Mouse (Mus musculus) C2C12 (cell line): ENCODE results near the gene S100a3. TPM values are rescaled to one million over a fixed set of nuclear protein-coding genes. Genes with fewer than 3 reads are reported as not detected.

Experiments
- H3K27me3 ChIP-seq: one replicate; pipeline ENCODE4 v1.6.1; 2011; ENCODE audit not compliant: control insufficient read depth, insufficient read depth, insufficient read length
- H3K36me3 ChIP-seq: one replicate; pipeline ENCODE4 v1.6.1; 2011; ENCODE audit not compliant: control insufficient read depth, insufficient read depth
- H3K4me3 ChIP-seq: one replicate; pipeline ENCODE4 v1.5.1; 2011; ENCODE audit warnings: mild to moderate bottlenecking, control low read depth; ENCODE audit not compliant: poor library complexity, insufficient read depth, severe bottlenecking
- H3K79me2 ChIP-seq: one replicate; pipeline ENCODE4 v1.6.1; 2011; ENCODE audit not compliant: control insufficient read depth, insufficient read depth
- H3K79me3 ChIP-seq: one replicate; pipeline ENCODE4 v1.6.1; 2011; ENCODE audit warnings: low read depth, control low read depth
- H3ac ChIP-seq: one replicate; pipeline ENCODE3; 2011; ENCODE audit warnings: low read depth; ENCODE audit not compliant: control insufficient read depth, insufficient read length
- CEBPB ChIP-seq: IDR thresholded peaks from one replicate; pipeline ENCODE4 v1.6.1; 2011; ENCODE audit warnings: low read depth, mild to moderate bottlenecking, control low read depth, moderate library complexity
- CTCF ChIP-seq: IDR thresholded peaks from one replicate; pipeline ENCODE4 v1.5.1; 2011; ENCODE audit not compliant: control insufficient read depth, insufficient read depth, insufficient read length
- FOSL1 ChIP-seq: IDR thresholded peaks from one replicate; pipeline ENCODE4 v1.8.0; 2011; ENCODE audit warnings: mild to moderate bottlenecking, low read length; ENCODE audit not compliant: poor library complexity, insufficient read depth, severe bottlenecking
- MAX ChIP-seq: IDR thresholded peaks from one replicate; pipeline ENCODE4 v1.6.1; 2011; ENCODE audit warnings: mild to moderate bottlenecking, control low read depth
- MYOD1 ChIP-seq: IDR thresholded peaks from one replicate; pipeline ENCODE4 v1.6.1; 2011; ENCODE audit warnings: low read depth; ENCODE audit not compliant: control insufficient read depth, insufficient read length
- MYOG ChIP-seq: IDR thresholded peaks from one replicate; pipeline ENCODE4 v1.6.1; 2011; ENCODE audit not compliant: control insufficient read depth, insufficient read length; ENCODE audit errors: extremely low read depth
- USF1 ChIP-seq: IDR thresholded peaks from one replicate; pipeline ENCODE4 v1.6.1; 2011; ENCODE audit warnings: low read depth, mild to moderate bottlenecking, control low read depth, moderate library complexity
- polyA plus RNA-seq: library from polyadenylated mRNA; unstranded; fragments of >200 nt; fragmentation: generic; extraction: Trizol; gene quantifications from one replicate; pipeline ENCODE4 v1.2.1, GENCODE M21; 2012; ENCODE audit warnings: missing spikeins

Gene S100a3
- polyA plus RNA-seq, 1 experiment = 22.0 TPM

- H3K27me3 ChIP-seq = no peaks in the 10 kb centered on the region
- TF ChIP-seq MYOD1 = no peak
- TF ChIP-seq MYOG = no peak
- peak; percentile 26 for TF ChIP-seq CTCF
- TF ChIP-seq FOSL1 = no peak
- no peak for TF ChIP-seq USF1
- no peak for TF ChIP-seq MAX
- no peak for TF ChIP-seq CEBPB
- no peaks in the 10 kb centered on the region for H3K79me3 ChIP-seq
- no peaks in the 10 kb centered on the region for H3K79me2 ChIP-seq
- no peak overlapping the region for H3ac ChIP-seq
- no peak overlapping the region for H3K4me3 ChIP-seq
- no peaks in the 10 kb centered on the region for H3K36me3 ChIP-seq
Measured at GRCm38 (mm10) chr3:90639511-90640154, 79.3 kb downstream of the S100a3 start.

GRCm38 (mm10) chr3:90640981-90641380 lies 80.6 kb downstream of the S100a3 start:
- Histone ChIP-seq H3K27me3 (no peaks in the 10 kb centered on the region), H3K79me3 (no peaks in the 10 kb centered on the region), H3K36me3 (no peaks in the 10 kb centered on the region), H3ac (no peak overlapping the region), H3K4me3 (no peak overlapping the region), H3K79me2 (no peaks in the 10 kb centered on the region)
- TF ChIP-seq USF1 (no peak), CTCF (no peak), MYOD1 (no peak), FOSL1 (no peak), CEBPB (no peak), MYOG (no peak), MAX (no peak)

- no peaks in the 10 kb centered on the region for H3K36me3 ChIP-seq
- peak; percentile 20 for TF ChIP-seq CTCF
- TF ChIP-seq USF1 = no peak
- no peaks in the 10 kb centered on the region for H3K79me3 ChIP-seq
- H3K79me2 ChIP-seq = no peaks in the 10 kb centered on the region
- no peak overlapping the region for H3ac ChIP-seq
- no peaks in the 10 kb centered on the region for H3K27me3 ChIP-seq
- H3K4me3 ChIP-seq = no peak overlapping the region
Measured at GRCm38 (mm10) chr3:90644220-90644619, 83.8 kb downstream of the S100a3 start.

GRCm38 (mm10) chr3:90647291-90647690 lies 86.9 kb downstream of the S100a3 start:
- Histone ChIP-seq H3K79me3 (no peaks in the 10 kb centered on the region), H3K36me3 (no peaks in the 10 kb centered on the region), H3K27me3 (no peaks in the 10 kb centered on the region), H3K79me2 (no peaks in the 10 kb centered on the region), H3ac (no peak overlapping the region), H3K4me3 (no peak overlapping the region)
- no peak for TF ChIP-seq CTCF
- TF ChIP-seq MYOG = no peak
- TF ChIP-seq MAX = no peak
- TF ChIP-seq MYOD1 = no peak
- TF ChIP-seq USF1 = no peak
- no peak for TF ChIP-seq FOSL1
- no peak for TF ChIP-seq CEBPB

- no peak overlapping the region for H3ac ChIP-seq
- no peak overlapping the region for H3K4me3 ChIP-seq
- H3K79me2 ChIP-seq = no peaks in the 10 kb centered on the region
Measured at GRCm38 (mm10) chr3:90648981-90649380, 88.6 kb downstream of the S100a3 start.

GRCm38 (mm10) chr3:90649832-90650231 lies 89.5 kb downstream of the S100a3 start:
- TF ChIP-seq MAX = no peak
- no peak for TF ChIP-seq MYOG
- no peak for TF ChIP-seq CEBPB

More at GRCm38 (mm10) chr3:90648981-90649380, 88.6 kb downstream of the S100a3 start:
- no peaks in the 10 kb centered on the region for H3K36me3 ChIP-seq
- H3K27me3 ChIP-seq = no peaks in the 10 kb centered on the region
- no peaks in the 10 kb centered on the region for H3K79me3 ChIP-seq
- TF ChIP-seq USF1 (no peak), CTCF (no peak), MYOG (no peak), FOSL1 (no peak), MAX (no peak), CEBPB (no peak), MYOD1 (no peak)

More at GRCm38 (mm10) chr3:90649832-90650231, 89.5 kb downstream of the S100a3 start:
- no peaks in the 10 kb centered on the region for H3K79me3 ChIP-seq
- no peaks in the 10 kb centered on the region for H3K27me3 ChIP-seq
- no peak overlapping the region for H3K4me3 ChIP-seq
- H3K36me3 ChIP-seq = no peaks in the 10 kb centered on the region
- no peaks in the 10 kb centered on the region for H3K79me2 ChIP-seq
- H3ac ChIP-seq = no peak overlapping the region

Other genes with a start within 250 kb of the S100a3 start
- gene Slc27a3, start 170.6 kb upstream of the S100a3 start, polyA plus RNA-seq = 8.6 TPM
- gene Ints3, start 127.0 kb upstream of the S100a3 start, polyA plus RNA-seq = 39.3 TPM
- 1.0 TPM for gene Npr1, start 94.7 kb upstream of the S100a3 start, polyA plus RNA-seq
- gene Ilf2, start 84.5 kb upstream of the S100a3 start, polyA plus RNA-seq = 93.9 TPM
- 18.8 TPM for gene Snapin, start 69.5 kb upstream of the S100a3 start, polyA plus RNA-seq
- 103 TPM for gene Chtop, start 51.1 kb upstream of the S100a3 start, polyA plus RNA-seq
- 96.0 TPM for gene S100a1, start 46.2 kb upstream of the S100a3 start, polyA plus RNA-seq
- gene S100a13, start 46.1 kb upstream of the S100a3 start, polyA plus RNA-seq = 96.7 TPM
- gene S100a14, start 33.7 kb upstream of the S100a3 start, polyA plus RNA-seq = 0.96 TPM
- gene S100a16, start 23.3 kb upstream of the S100a3 start, polyA plus RNA-seq = 49.2 TPM
- gene S100a2, start 29.7 kb downstream of the S100a3 start, polyA plus RNA-seq = not detected
- gene Gm42674, start 41.3 kb downstream of the S100a3 start, polyA plus RNA-seq = 1.5 TPM
- 11,980 TPM for gene S100a4, start 43.2 kb downstream of the S100a3 start, polyA plus RNA-seq
- 0.43 TPM for gene S100a5, start 47.9 kb downstream of the S100a3 start, polyA plus RNA-seq
- gene S100a6, start 52.3 kb downstream of the S100a3 start, polyA plus RNA-seq = 4,076 TPM
- 0.11 TPM for gene S100a7a, start 93.4 kb downstream of the S100a3 start, polyA plus RNA-seq
- not detected for gene S100a8, start 108.4 kb downstream of the S100a3 start, polyA plus RNA-seq
- gene S100a9, start 135.1 kb downstream of the S100a3 start, polyA plus RNA-seq = not detected
- not detected for gene Pglyrp4, start 166.3 kb downstream of the S100a3 start, polyA plus RNA-seq
- not detected for gene Gm5849, start 217.3 kb downstream of the S100a3 start, polyA plus RNA-seq